Mouse (Mus musculus) small intestine, adult 2 months (tissue): ENCODE measurements around the gene Setx. TPM values are rescaled to one million over a fixed set of nuclear protein-coding genes. Genes with fewer than 3 reads are reported as not detected.

Experiments
- H3K27ac ChIP-seq: fragments of 200-500 bp; 2 replicates; pipeline ENCODE4 v1.5.1; 2012; ENCODE audit warnings: low read depth, low read length, control low read depth, inconsistent platforms; ENCODE audit not compliant: insufficient read depth
- H3K27me3 ChIP-seq: fragments of 200-500 bp; 2 replicates; pipeline ENCODE4 v1.6.1; 2012; ENCODE audit warnings: mild to moderate bottlenecking, moderate library complexity, low read length, inconsistent platforms; ENCODE audit not compliant: control insufficient read depth, insufficient read depth
- H3K36me3 ChIP-seq: fragments of 200-500 bp; 2 replicates; pipeline ENCODE4 v1.6.1; 2012; ENCODE audit warnings: mild to moderate bottlenecking, low read length, control low read depth, inconsistent platforms; ENCODE audit not compliant: control insufficient read depth, insufficient read depth
- H3K4me1 ChIP-seq: fragments of 200-500 bp; 2 replicates; pipeline ENCODE4 v1.6.1; 2012; ENCODE audit warnings: low read length, inconsistent platforms, mixed read lengths; ENCODE audit not compliant: control insufficient read depth, insufficient read depth, insufficient read length
- H3K4me3 ChIP-seq: fragments of 200-500 bp; 2 replicates; pipeline ENCODE4 v1.5.1; 2012; ENCODE audit warnings: low read depth, mild to moderate bottlenecking, control low read depth, inconsistent platforms, low read length, moderate library complexity
- CTCF ChIP-seq: fragments of 200-500 bp; IDR thresholded peaks from 2 replicates; pipeline ENCODE4 v1.5.1; 2012; ENCODE audit warnings: low read depth, mild to moderate bottlenecking, control low read depth, inconsistent platforms, low read length, moderate library complexity, mixed read lengths; ENCODE audit not compliant: insufficient replicate concordance, insufficient read length; ENCODE audit errors: extremely low read depth
- POLR2A ChIP-seq: fragments of 200-500 bp; IDR thresholded peaks from 2 replicates; pipeline ENCODE4 v1.6.1; 2012; ENCODE audit warnings: low read depth, mild to moderate bottlenecking, control low read depth, inconsistent platforms, low read length, moderate library complexity
- WGBS: fragments of 180-500 bp; shearing (Covaris S2); methylation state at CpG from one replicate; pipeline ENCODE4 v1.1.7; 2018; 5-methylcytosine and 5-hydroxymethylcytosine counted together
- polyA plus RNA-seq: library from polyadenylated mRNA; depleted of rRNA; stranded (reverse); fragments of >200 nt; gene quantifications from 2 replicates; pipeline ENCODE4 v1.2.3, GENCODE M21; 2012; rRNA removed

Gene Setx
- polyA plus RNA-seq, 1 experiment = 3.3 TPM

DNA sequence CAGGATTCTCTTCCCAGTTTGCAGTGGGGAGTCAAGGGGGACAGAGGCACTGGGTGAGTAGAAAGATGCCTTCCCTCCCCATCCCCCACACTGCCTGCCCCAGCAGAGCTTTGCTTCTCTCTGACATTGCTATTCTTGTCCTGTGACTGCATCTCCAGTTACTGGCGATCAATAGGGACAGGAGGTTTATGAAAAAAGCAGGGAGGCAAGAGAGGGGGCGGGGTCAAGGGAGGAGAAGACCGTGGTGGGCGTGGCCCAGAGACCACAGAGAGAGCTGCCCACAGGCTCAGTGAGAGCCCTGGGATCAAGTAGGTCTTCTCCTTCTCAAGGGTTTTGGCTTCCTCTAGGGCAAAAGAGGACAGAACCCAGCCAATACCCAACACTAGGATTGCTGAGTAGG lies 98.3 kb downstream of the Setx start:
- Histone ChIP-seq H3K27me3 (no peaks in the 10 kb centered on the region), H3K4me3 (no peak overlapping the region), H3K4me1 (no peaks in the 10 kb centered on the region), H3K36me3 (no peaks in the 10 kb centered on the region), H3K27ac (no peak overlapping the region)
- 9% methylated on average over 4 of the region's 4 CpGs for WGBS
- no peak for TF ChIP-seq CTCF

- TF ChIP-seq POLR2A (no peak), CTCF (no peak)
- WGBS = 42% methylated on average over 7 of the region's 7 CpGs
- Histone ChIP-seq H3K27me3 (no peaks in the 10 kb centered on the region), H3K4me3 (no peak overlapping the region), H3K4me1 (no peaks in the 10 kb centered on the region), H3K36me3 (no peaks in the 10 kb centered on the region), H3K27ac (no peak overlapping the region)
Observed at GRCm38 (mm10) chr2:29223591-29224262, 99.7 kb downstream of the Setx start.

DNA sequence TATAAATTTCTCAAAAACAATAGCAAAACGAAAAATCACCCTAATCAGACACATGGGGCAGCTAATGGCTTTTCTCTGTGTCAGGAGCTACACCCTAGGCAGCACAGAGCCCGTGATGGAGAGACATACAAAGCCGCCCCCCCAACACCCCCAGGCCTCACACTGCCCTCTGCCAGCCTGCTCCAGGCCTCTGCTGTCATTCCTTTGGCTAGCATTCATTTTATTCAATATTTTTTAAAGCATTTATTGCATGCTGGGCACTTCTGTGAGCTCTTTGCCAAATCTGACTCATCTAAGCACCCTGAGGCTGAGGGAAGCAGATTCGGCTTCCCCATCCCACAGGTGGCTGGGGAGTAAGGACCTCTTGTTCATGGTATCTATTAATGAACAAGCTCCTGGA lies 102.7 kb downstream of the Setx start:
- H3K36me3 ChIP-seq = no peaks in the 10 kb centered on the region
- 67% methylated on average over 4 of the region's 4 CpGs for WGBS

GRCm38 (mm10) chr2:29230191-29230835 lies 106.3 kb downstream of the Setx start:
- WGBS = 68% methylated on average over 9 of the region's 9 CpGs
- H3K36me3 ChIP-seq = no peaks in the 10 kb centered on the region
- H3K27ac ChIP-seq = no peak overlapping the region
- TF ChIP-seq CTCF (no peak), POLR2A (no peak)
- no peaks in the 10 kb centered on the region for H3K27me3 ChIP-seq
- H3K4me1 ChIP-seq = no peaks in the 10 kb centered on the region
- no peak overlapping the region for H3K4me3 ChIP-seq

More for the DNA sequence above, 102.7 kb downstream of the Setx start:
- Histone ChIP-seq H3K27ac (no peak overlapping the region), H3K27me3 (no peaks in the 10 kb centered on the region), H3K4me1 (no peaks in the 10 kb centered on the region), H3K4me3 (no peak overlapping the region)
- TF ChIP-seq CTCF = no peak
- no peak for TF ChIP-seq POLR2A

Other genes starting within 250 kb of the Setx start
- not detected in 2 replicates for gene Barhl1, start 207.5 kb upstream of the Setx start, polyA plus RNA-seq
- 0.16 and 0.18 TPM in 2 replicates for gene Cfap77, start 69.1 kb upstream of the Setx start, polyA plus RNA-seq
- gene Ttf1, start 63.9 kb upstream of the Setx start, polyA plus RNA-seq = 1.6 and 3.3 TPM in 2 replicates
- 15.8 and 23.4 TPM in 2 replicates for gene Ntng2, start 128.8 kb downstream of the Setx start, polyA plus RNA-seq
- gene Med27, start 222.6 kb downstream of the Setx start, polyA plus RNA-seq = 20.8 and 33.3 TPM in 2 replicates